Mouse (Mus musculus): ENCODE data around the gene Atf6. TPM values are rescaled to one million over a fixed set of nuclear protein-coding genes. Genes with fewer than 3 reads are reported as not detected.

Gene Atf6
- polyA plus RNA-seq, 2 experiments, result 4.8 to 6.6 TPM

GRCm38 (mm10) chr1:170699553-170699952 lies 168.0 kb downstream of the Atf6 start:
- Histone ChIP-seq H3K27ac (no peak overlapping the region), H3K4me2 (ENCODE audit: low read depth) (no peak overlapping the region), H3K9me3 (ENCODE audit: control insufficient read depth, low read length) (no peaks in the 10 kb centered on the region), H3K27me3 (ENCODE audit: control insufficient read depth, insufficient read depth, low read length) (no peaks in the 10 kb centered on the region), H3K4me3 (ENCODE audit: insufficient read depth in 1 of 2, low read depth in 2 of 2, low read length in 2 of 2) (no peak overlapping the region), H3K4me1 (replicated peaks; ENCODE audit: control insufficient read depth in 2 of 2, insufficient read depth in 2 of 2, low read length in 1 of 2) (no peaks in the 10 kb centered on the region; a peak in 1 of 4 replicates), H3K9ac (replicated peaks) (no peak overlapping the region), H3K36me3 (replicated peaks; ENCODE audit: control insufficient read depth, insufficient read depth, low read depth) (no peaks in the 10 kb centered on the region)
- DNase-seq (ENCODE audit: low read depth in 3 of 3, low spot score in 3 of 3), result no peak
- ATAC-seq (ENCODE audit: insufficient read depth), result no peak
- TF ChIP-seq CTCF (IDR thresholded peaks at IDR 0.05; ENCODE audit: low read depth), result no peak
- WGBS (ENCODE audit: insufficient replicate concordance), result 63% methylated on average over 9 of the region's 9 CpGs

- Histone ChIP-seq H3K4me2 (ENCODE audit: low read depth) (no peak overlapping the region), H3K9me3 (ENCODE audit: control insufficient read depth, low read length) (no peaks in the 10 kb centered on the region), H3K36me3 (replicated peaks; ENCODE audit: control insufficient read depth, insufficient read depth, low read depth) (no peaks in the 10 kb centered on the region), H3K4me3 (ENCODE audit: insufficient read depth in 1 of 2, low read depth in 2 of 2, low read length in 2 of 2) (no peak overlapping the region), H3K27ac (no peak overlapping the region), H3K27me3 (ENCODE audit: control insufficient read depth, insufficient read depth, low read length) (no peaks in the 10 kb centered on the region), H3K9ac (replicated peaks) (no peak overlapping the region), H3K4me1 (replicated peaks; ENCODE audit: control insufficient read depth in 2 of 2, insufficient read depth in 2 of 2, low read length in 1 of 2) (no peaks in the 10 kb centered on the region; a peak in 1 of 4 replicates)
- ATAC-seq (ENCODE audit: insufficient read depth) (no peak), DNase-seq (ENCODE audit: low read depth in 3 of 3, low spot score in 3 of 3) (no peak)
- TF ChIP-seq EP300 (IDR thresholded peaks at IDR 0.05; ENCODE audit: low read depth), result no peak
- no peak for TF ChIP-seq CTCF (IDR thresholded peaks at IDR 0.05; ENCODE audit: low read depth)
- 49% methylated on average over 3 of the region's 3 CpGs for WGBS (ENCODE audit: insufficient replicate concordance)
Measured at GRCm38 (mm10) chr1:170698771-170699170, 168.8 kb downstream of the Atf6 start.

GRCm38 (mm10) chr1:170697771-170698356 lies 169.7 kb downstream of the Atf6 start:
- Histone ChIP-seq H3K9me3 (ENCODE audit: control insufficient read depth, low read length) (no peaks in the 10 kb centered on the region), H3K36me3 (replicated peaks; ENCODE audit: control insufficient read depth, insufficient read depth, low read depth) (no peaks in the 10 kb centered on the region), H3K27me3 (ENCODE audit: control insufficient read depth, insufficient read depth, low read length) (no peaks in the 10 kb centered on the region), H3K4me3 (ENCODE audit: insufficient read depth in 1 of 2, low read depth in 2 of 2, low read length in 2 of 2) (no peak overlapping the region), H3K4me2 (ENCODE audit: low read depth) (no peak overlapping the region), H3K9ac (replicated peaks) (no peak overlapping the region), H3K27ac (no peak overlapping the region), H3K4me1 (replicated peaks; ENCODE audit: control insufficient read depth in 2 of 2, insufficient read depth in 2 of 2, low read length in 1 of 2) (no peaks in the 10 kb centered on the region; a peak in 1 of 4 replicates)
- WGBS (ENCODE audit: insufficient replicate concordance), result 68% methylated on average over 7 of the region's 7 CpGs
- DNase-seq (ENCODE audit: low read depth in 3 of 3, low spot score in 3 of 3), result no peak
- no peak for ATAC-seq (ENCODE audit: insufficient read depth)
- TF ChIP-seq CTCF (IDR thresholded peaks at IDR 0.05; ENCODE audit: low read depth) (no peak), EP300 (IDR thresholded peaks at IDR 0.05; ENCODE audit: low read depth) (no peak)

- H3K27ac ChIP-seq, result no peak overlapping the region
- ATAC-seq (ENCODE audit: insufficient read depth) (no peak), DNase-seq (ENCODE audit: low read depth in 3 of 3, low spot score in 3 of 3) (peak in 1 of 3 experiments; percentile 7)
- no peaks in the 10 kb centered on the region for H3K27me3 ChIP-seq (ENCODE audit: control insufficient read depth, insufficient read depth, low read length)
- no peaks in the 10 kb centered on the region for H3K36me3 ChIP-seq (replicated peaks; ENCODE audit: control insufficient read depth, insufficient read depth, low read depth)
- WGBS (ENCODE audit: insufficient replicate concordance), result 71% methylated on average over 8 of the region's 8 CpGs
- TF ChIP-seq CTCF (IDR thresholded peaks at IDR 0.05; ENCODE audit: low read depth) (no peak), EP300 (IDR thresholded peaks at IDR 0.05; ENCODE audit: low read depth) (no peak)
- no peak overlapping the region for H3K9ac ChIP-seq (replicated peaks)
- H3K4me1 ChIP-seq (replicated peaks; ENCODE audit: control insufficient read depth in 2 of 2, insufficient read depth in 2 of 2, low read length in 1 of 2), result no peaks in the 10 kb centered on the region; a peak in 1 of 4 replicates
- no peaks in the 10 kb centered on the region for H3K9me3 ChIP-seq (ENCODE audit: control insufficient read depth, low read length)
- H3K4me3 ChIP-seq (ENCODE audit: insufficient read depth in 1 of 2, low read depth in 2 of 2, low read length in 2 of 2), result no peak overlapping the region
- H3K4me2 ChIP-seq (ENCODE audit: low read depth), result no peak overlapping the region
Measured at GRCm38 (mm10) chr1:170696996-170697395, 170.6 kb downstream of the Atf6 start.

- ATAC-seq (ENCODE audit: insufficient read depth) (no peak), DNase-seq (ENCODE audit: low read depth in 3 of 3, low spot score in 3 of 3) (no peak)
- Histone ChIP-seq H3K4me1 (replicated peaks; ENCODE audit: control insufficient read depth in 2 of 2, insufficient read depth in 2 of 2, low read length in 1 of 2) (no peaks in the 10 kb centered on the region; a peak in 1 of 4 replicates), H3K4me2 (ENCODE audit: low read depth) (no peak overlapping the region), H3K36me3 (replicated peaks; ENCODE audit: control insufficient read depth, insufficient read depth, low read depth) (no peaks in the 10 kb centered on the region), H3K27ac (no peak overlapping the region), H3K9ac (replicated peaks) (no peak overlapping the region), H3K9me3 (ENCODE audit: control insufficient read depth, low read length) (no peaks in the 10 kb centered on the region), H3K4me3 (ENCODE audit: insufficient read depth in 1 of 2, low read depth in 2 of 2, low read length in 2 of 2) (no peak overlapping the region), H3K27me3 (ENCODE audit: control insufficient read depth, insufficient read depth, low read length) (no peaks in the 10 kb centered on the region)
- 67% methylated on average over 6 of the region's 6 CpGs for WGBS (ENCODE audit: insufficient replicate concordance)
- TF ChIP-seq EP300 (IDR thresholded peaks at IDR 0.05; ENCODE audit: low read depth) (no peak), CTCF (IDR thresholded peaks at IDR 0.05; ENCODE audit: low read depth) (no peak)
Measured at GRCm38 (mm10) chr1:170695326-170695725, 172.2 kb downstream of the Atf6 start.
